Mouse (Mus musculus) E14TG2a.4 (cell line): ENCODE data around the gene Mpped1.

Experiments
- CTCF ChIP-seq: conservative IDR thresholded peaks from 2 replicates; pipeline ENCODE4 v1.5.1; 2014; ENCODE audit warnings: low read length
- NANOG ChIP-seq: IDR thresholded peaks from 2 replicates; pipeline ENCODE4 v1.6.1; 2014; ENCODE audit warnings: borderline replicate concordance, low read length, mixed read lengths

GRCm38 (mm10) chr15:83756742-83757141 is 22.5 kb upstream of the Mpped1 start:
- peak; percentile 96 for TF ChIP-seq CTCF
- TF ChIP-seq NANOG: no peak
